Mouse (Mus musculus): ENCODE measurements around the gene Zbtb39. TPM values are rescaled to one million over a fixed set of nuclear protein-coding genes. Genes with fewer than 3 reads are reported as not detected.
"Not testable (repeated sequence)": the region's sequence is repeated elsewhere in the genome, so short reads cannot be mapped to it uniquely, and the experiment has no call there.

Gene Zbtb39
- polyA plus RNA-seq, 1 experiment: 3.9 TPM

DNA sequence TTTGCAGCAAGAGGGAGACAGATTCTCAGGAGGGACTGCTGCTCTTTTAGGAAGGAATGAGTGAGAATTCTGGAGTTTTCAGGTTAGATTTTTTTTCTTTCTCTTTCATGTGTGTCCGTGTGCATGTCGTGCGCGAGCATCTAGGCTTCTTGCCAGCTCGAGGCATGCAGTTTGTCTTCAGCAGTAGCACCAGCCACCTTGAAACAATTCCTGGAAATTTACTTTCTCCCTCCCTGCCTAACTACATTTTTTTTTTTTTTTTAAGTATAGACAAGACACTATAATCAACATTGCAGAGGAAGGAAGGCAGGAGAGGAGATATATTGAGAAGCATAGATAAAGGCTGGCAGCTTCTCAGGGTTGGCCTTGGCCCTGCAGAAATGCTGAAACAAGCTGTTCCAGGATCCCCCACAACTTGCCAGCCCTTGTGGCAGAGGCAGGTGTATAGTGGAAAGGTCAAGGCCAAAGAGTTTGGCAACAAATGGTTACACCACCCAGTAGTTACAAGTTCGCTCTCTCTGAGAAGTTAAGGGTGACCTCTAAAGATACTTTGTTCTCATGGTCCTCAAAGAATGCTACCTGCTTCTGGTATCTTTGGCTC, 15.3 kb downstream of the Zbtb39 start:
- no peak for TF ChIP-seq POLR2A (IDR thresholded peaks at IDR 0.05; ENCODE audit: borderline replicate concordance, control insufficient read depth, low read depth, low read length)
- no peak for TF ChIP-seq CTCF (IDR thresholded peaks at IDR 0.05; ENCODE audit: control insufficient read depth, insufficient read depth, low read length)
- WGBS: 69% methylated on average over 6 of the region's 6 CpGs
- H3K4me3 ChIP-seq (replicated peaks; ENCODE audit: control insufficient read depth, low read depth, low read length): no peak overlapping the region
- no peak overlapping the region for H3K27ac ChIP-seq (ENCODE audit: control insufficient read depth, insufficient read depth, low read depth, low read length, poor library complexity)
- H3K4me1 ChIP-seq (ENCODE audit: control insufficient read depth, insufficient read depth, low read length): no peaks in the 10 kb centered on the region; the same call in 1 of the 2 replicates

DNA sequence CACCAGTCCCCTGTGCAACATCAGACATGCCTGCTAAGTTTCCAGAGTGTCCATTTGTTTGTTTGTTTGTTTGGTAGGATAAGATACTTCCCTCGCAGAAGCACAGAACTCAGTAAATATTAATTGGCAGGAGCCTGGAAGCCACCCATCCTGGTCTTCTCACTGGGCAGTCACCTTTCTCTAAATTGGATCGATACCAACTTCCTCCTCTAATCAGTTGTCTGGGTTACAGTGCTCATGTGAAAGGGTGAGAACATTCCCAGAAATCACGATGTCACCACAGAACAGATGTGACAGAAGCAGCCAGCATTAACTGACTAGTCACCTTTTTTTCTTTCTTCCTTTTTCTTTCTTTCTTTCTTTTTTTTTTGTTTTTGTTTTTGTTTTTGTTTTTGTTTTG, 15.9 kb downstream of the Zbtb39 start:
- H3K27ac ChIP-seq (ENCODE audit: control insufficient read depth, insufficient read depth, low read depth, low read length, poor library complexity): no peak overlapping the region
- no peaks in the 10 kb centered on the region for H3K4me1 ChIP-seq (ENCODE audit: control insufficient read depth, insufficient read depth, low read length)
- H3K4me3 ChIP-seq (replicated peaks; ENCODE audit: control insufficient read depth, low read depth, low read length): no peak overlapping the region
- 38% methylated on average over 3 of the region's 3 CpGs for WGBS
- TF ChIP-seq POLR2A (IDR thresholded peaks at IDR 0.05; ENCODE audit: borderline replicate concordance, control insufficient read depth, low read depth, low read length): no peak
- TF ChIP-seq CTCF (IDR thresholded peaks at IDR 0.05; ENCODE audit: control insufficient read depth, insufficient read depth, low read length): no peak

DNA sequence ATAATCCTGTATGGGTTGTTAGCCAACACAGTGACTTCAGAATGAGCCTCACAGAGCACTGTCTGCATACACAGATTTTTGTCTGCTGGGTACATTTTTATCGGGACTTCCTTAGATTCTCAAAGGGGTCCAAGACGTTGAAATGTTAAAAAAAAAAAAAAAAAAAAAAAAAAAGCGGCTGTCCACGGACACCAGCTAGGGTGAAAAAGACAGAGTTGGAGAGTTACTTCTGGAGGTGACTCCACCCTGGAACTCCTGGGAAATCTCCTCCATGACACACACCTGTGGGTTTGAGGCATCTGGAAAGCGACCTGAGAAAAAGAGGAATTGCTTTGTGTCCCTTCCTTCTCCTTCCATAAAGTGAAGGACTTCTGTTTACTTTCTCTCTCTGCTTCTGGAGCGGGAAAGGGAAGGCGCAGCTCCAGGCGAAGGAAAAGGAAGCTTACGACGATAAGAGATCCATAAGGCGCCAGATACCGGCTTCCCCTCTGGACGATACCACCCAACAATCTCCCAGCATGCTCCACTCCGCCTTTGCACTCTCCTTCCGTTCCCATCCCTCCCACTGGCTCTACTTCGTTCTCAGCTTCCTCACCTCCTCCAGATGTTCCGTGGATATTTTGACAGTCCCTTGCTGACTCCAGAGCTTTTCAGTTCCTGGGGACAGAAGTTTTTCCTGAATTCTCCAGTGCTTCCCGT, 16.6 kb downstream of the Zbtb39 start:
- Histone ChIP-seq H3K27ac (ENCODE audit: control insufficient read depth, insufficient read depth, low read depth, low read length, poor library complexity) (no peak overlapping the region), H3K4me3 (replicated peaks; ENCODE audit: control insufficient read depth, low read depth, low read length) (no peak overlapping the region), H3K4me1 (ENCODE audit: control insufficient read depth, insufficient read depth, low read length) (no peaks in the 10 kb centered on the region)
- no peak for TF ChIP-seq POLR2A (IDR thresholded peaks at IDR 0.05; ENCODE audit: borderline replicate concordance, control insufficient read depth, low read depth, low read length)
- TF ChIP-seq CTCF (IDR thresholded peaks at IDR 0.05; ENCODE audit: control insufficient read depth, insufficient read depth, low read length): no peak
- 38% methylated on average over 18 of the region's 18 CpGs for WGBS

DNA sequence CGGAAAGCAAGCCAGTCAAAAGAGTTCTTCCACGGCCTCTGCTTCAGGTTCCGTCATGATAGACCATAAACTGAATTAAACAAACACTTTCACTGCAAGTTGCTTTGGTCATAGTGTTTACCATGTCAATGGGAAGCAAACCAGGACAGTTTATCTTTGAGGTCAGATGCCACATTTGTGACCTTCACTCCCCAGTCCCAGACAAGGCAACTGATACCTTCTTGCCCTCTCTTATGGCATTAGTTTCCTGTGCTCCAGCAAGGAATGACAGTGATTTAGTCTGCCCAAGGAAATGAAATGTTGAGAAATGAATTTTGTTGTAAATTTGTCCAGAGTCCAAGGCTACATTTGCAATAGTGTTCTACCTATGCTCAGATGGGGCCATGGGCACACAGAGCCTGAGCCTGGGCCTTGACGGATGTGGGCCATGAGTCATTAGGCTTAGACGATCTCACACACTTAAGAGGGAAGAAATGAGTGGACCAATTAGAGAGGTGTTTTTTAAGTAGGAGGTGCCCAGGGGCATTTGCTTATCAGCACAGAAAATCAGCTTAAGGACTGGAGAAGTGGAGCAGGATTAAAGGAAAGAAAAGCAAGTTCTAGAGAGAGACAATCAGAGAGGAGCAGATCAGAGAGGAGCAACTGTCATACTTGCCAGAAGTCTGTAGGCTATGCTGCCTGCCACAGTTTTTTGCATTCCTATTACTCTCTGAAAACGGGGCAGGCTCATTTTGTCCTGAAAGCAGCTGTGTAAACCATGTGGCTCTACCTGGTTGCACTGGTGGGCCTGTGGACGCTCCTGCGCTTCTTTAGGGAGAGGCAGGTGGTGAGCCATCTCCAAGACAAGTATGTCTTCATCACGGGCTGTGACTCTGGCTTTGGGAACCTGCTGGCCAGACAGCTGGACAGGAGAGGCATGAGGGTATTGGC, 20.1 kb downstream of the Zbtb39 start, which contains the start of the genes Rdh1 and Rdh16f1:
TSS of gene Rdh1 (plus strand) at position 541 of the 930 bp plus-strand sequence.
TSS of gene Rdh16f1 (plus strand) at position 607 of the 930 bp plus-strand sequence.
- TF ChIP-seq POLR2A (IDR thresholded peaks at IDR 0.05; ENCODE audit: borderline replicate concordance, control insufficient read depth, low read depth, low read length) (no peak), CTCF (IDR thresholded peaks at IDR 0.05; ENCODE audit: control insufficient read depth, insufficient read depth, low read length) (no peak)
- Histone ChIP-seq H3K4me1 (ENCODE audit: control insufficient read depth, insufficient read depth, low read length) (no peaks in the 10 kb centered on the region), H3K27ac (ENCODE audit: control insufficient read depth, insufficient read depth, low read depth, low read length, poor library complexity) (no peak within 1 kb of the TSS), H3K4me3 (replicated peaks; ENCODE audit: control insufficient read depth, low read depth, low read length) (no peak within 1 kb of the TSS)
- 74% methylated on average over 9 of the region's 9 CpGs for WGBS

DNA sequence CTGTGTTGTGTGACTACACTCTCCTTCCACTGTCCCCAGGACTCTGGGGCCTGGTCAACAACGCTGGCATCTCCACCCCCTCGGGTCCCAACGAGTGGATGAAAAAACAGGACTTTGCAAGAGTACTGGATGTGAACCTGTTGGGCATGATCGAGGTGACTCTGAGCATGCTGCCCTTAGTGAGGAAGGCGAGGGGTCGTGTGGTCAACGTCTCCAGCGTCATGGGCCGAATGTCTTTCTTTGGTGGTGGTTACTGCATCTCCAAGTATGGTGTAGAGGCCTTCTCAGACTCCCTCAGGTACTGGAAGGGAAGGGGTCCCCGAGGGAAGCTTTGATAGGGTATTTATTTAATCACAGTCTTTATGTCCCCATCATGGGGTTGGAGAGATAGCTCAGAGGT, 23.6 kb downstream of the Zbtb39 start:
- not testable (repeated sequence) for H3K4me3 ChIP-seq (replicated peaks; ENCODE audit: control insufficient read depth, low read depth, low read length); H3K27ac ChIP-seq (ENCODE audit: control insufficient read depth, insufficient read depth, low read depth, low read length, poor library complexity); H3K4me1 ChIP-seq (ENCODE audit: control insufficient read depth, insufficient read depth, low read length)
- 80% methylated on average over 10 of the region's 10 CpGs for WGBS

DNA sequence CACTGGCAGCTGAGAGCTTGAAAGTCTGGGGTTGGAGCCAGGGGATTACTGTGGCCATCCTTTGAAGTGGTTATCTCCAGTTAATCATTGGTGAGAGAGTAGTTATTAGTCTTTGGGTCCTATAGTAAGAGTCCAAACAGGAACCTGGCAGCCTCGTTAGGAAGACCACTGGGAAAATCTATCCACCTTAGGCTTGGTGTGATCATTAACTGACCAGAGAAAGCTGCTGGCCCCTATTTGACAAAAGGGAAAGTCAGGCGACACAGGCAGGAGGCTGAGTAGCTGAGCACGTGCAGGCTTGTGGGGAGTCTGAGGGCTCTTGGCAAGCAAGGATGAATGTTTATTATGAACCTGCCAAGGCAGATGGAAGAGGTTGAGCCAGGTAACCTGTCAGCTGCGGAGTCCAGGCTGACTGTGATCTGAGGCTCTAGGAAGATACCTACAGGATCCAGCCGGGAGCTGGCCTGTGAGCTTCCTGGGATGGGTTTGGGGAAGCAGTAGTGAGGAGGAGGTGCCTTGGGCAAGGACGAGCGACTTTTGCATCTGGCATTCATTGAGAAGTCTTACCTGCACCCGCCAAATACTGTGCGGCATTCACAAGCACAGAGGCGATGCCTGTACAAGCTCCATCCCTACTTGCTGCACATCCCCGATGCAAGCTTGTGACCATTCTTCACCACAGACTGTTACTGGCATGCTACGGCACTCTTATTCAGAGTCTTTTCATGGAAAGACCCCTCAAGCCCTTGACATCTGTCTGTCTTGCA, 24.8 kb downstream of the Zbtb39 start:
- WGBS: 70% methylated on average over 12 of the region's 12 CpGs
- Histone ChIP-seq H3K27ac (ENCODE audit: control insufficient read depth, insufficient read depth, low read depth, low read length, poor library complexity) (no peak overlapping the region), H3K4me3 (replicated peaks; ENCODE audit: control insufficient read depth, low read depth, low read length) (no peak overlapping the region), H3K4me1 (ENCODE audit: control insufficient read depth, insufficient read depth, low read length) (no peaks in the 10 kb centered on the region)
- TF ChIP-seq POLR2A (IDR thresholded peaks at IDR 0.05; ENCODE audit: borderline replicate concordance, control insufficient read depth, low read depth, low read length) (no peak), CTCF (IDR thresholded peaks at IDR 0.05; ENCODE audit: control insufficient read depth, insufficient read depth, low read length) (no peak)

DNA sequence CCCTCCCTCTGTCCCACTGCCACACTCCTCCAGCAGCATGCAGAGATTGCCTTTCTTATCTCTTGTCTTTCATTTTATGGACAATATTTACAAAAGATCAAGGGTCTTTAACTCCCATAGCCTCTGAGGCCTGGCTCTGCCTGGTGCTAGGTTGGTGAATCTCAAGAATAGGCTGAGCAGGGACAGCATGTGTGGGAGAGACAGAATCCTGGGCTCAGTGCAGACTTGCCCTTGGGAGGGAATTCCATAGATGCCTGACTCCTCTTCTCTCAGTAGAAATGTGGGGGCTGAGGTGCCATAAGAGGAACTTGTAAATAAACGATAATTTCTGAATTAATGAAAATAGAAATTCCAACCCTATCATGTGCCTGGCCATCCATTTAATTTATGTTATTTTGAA, 27.2 kb downstream of the Zbtb39 start:
- no peak overlapping the region for H3K4me3 ChIP-seq (replicated peaks; ENCODE audit: control insufficient read depth, low read depth, low read length)
- TF ChIP-seq CTCF (IDR thresholded peaks at IDR 0.05; ENCODE audit: control insufficient read depth, insufficient read depth, low read length) (no peak), POLR2A (IDR thresholded peaks at IDR 0.05; ENCODE audit: borderline replicate concordance, control insufficient read depth, low read depth, low read length) (no peak)
- 84% methylated on average over 1 of the region's 1 CpGs for WGBS
- H3K27ac ChIP-seq (ENCODE audit: control insufficient read depth, insufficient read depth, low read depth, low read length, poor library complexity): no peak overlapping the region
- no peaks in the 10 kb centered on the region for H3K4me1 ChIP-seq (ENCODE audit: control insufficient read depth, insufficient read depth, low read length)

Measured in bone marrow, adult 2 months (tissue).